Mouse (Mus musculus) fat pad, adult 2 months (tissue): Measurements from ENCODE around the gene St6galnac1.
"Not testable (repeated sequence)": the region's sequence is repeated elsewhere in the genome, so short reads cannot be mapped to it uniquely, and the experiment has no call there.

Source experiments
- DNase-seq: peaks from one replicate; pipeline ENCODE4 v3.0.0-alpha.2; 2011; ENCODE audit warnings: low read depth, low spot score; ENCODE audit errors: extremely low read depth

Gene St6galnac1

DNA sequence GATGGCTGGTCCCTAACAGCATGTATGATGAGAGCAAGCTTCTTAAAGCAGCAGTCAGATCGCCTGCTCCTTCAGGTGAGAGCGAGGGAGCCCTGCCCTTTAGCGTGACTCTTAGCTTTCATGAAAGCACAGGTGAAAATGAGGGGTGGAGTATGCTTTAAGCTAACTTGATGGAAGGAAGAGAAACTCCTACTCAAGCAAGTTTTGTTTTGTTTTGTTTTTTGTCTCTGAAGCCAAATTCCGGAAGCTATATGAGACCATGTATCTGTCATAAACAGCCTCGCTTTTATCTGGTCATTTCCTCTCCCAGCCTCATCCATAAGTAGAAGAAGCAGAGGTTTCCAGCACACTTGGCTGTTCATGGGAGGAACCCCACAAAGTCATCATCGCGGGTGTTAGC is at the start of gene St6galnac1:
TSS of gene St6galnac1 (minus strand) at position 101 of the 400 bp plus-strand sequence.
- no peak for DNase-seq

- not testable (repeated sequence) for DNase-seq
Measured at GRCm38 (mm10) chr11:116823885-116824284, 48.6 kb upstream of the St6galnac1 start.

GRCm38 (mm10) chr11:116823255-116823654 is 47.9 kb upstream of the St6galnac1 start:
- no peak for DNase-seq

- DNase-seq, result no peak
Measured at GRCm38 (mm10) chr11:116822626-116823025, 47.3 kb upstream of the St6galnac1 start.

DNA sequence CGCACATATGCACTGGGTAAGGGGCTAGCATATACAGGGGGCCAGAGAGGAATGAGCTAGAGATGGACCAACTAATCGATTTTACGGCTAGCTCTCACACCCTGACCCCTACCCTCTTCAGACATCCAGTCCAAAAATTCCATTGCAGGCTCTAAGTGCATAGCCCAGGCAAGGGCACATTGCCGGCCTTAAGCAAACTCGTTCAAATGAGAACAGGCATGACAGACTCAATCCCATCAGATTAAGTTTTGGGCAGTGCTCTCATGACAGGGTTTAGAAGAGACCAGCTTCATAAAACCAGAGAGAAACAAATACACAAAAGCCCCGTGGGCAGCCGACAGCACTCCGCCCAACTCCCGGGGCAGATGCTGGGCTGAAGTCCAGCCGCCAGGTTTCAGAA is 46.9 kb upstream of the St6galnac1 start:
- no peak for DNase-seq

DNA sequence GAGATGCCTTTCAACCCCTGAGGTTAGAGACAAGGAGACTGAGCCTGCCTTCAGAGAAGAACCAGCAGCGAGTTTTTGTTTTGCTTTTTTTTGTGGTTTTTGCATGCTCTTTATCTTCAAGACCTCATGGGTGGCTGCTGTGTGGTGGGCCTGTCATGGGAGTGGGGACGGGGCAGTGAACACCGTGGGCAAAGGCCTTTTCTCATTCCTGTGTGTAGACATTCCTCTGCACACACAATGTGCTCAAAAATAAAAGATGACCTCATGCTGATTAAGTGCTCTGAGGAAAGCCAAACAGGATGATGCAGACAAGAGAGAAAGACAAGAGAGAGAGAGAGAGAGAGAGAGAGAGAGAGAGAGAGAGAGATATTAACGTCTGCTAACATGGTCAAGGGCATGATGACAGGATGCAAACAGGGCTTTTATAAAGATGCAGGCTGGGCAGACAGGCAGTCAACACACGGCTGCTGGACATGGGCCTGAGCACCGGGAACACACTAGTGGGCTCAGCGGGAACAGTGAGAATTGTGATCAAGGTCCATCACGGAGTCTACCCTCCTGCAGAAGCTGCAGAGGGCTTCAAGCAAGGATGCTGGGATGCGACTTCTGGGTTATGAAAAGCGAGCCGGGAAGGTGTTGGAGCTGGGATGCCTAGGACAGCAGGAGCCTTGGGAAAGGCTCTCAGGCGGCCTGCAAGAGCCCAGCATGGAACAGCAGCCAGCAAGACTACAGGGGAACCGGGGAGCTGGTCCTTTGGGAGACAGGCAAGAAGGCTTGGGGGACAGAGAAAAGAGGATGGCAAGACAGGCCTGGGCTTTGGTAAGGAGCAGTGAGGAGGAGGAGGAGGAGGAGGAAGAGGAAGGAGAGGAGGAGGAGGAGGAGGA is 46.0 kb upstream of the St6galnac1 start:
- no peak for DNase-seq

GRCm38 (mm10) chr11:116819932-116820593 is 44.8 kb upstream of the St6galnac1 start:
- no peak for DNase-seq

DNA sequence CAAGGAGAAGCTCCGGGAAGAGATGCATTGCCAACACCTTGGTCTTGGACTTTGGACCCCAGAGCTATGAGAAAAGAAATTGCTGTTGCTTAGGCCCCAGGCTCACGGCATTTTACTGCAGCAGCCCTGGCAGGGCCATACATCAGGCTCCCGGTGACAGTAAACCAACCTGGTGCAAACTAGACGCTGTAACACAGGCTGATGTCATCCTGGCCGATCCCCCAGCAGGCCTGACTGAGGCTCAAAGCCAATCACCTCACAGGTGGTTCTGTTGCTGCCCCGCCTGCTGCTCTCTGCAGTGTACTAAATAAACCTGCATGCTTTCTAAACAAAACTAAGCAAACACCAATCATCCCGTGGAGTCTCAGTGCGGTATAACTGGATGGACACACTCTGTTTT is 43.4 kb upstream of the St6galnac1 start:
- DNase-seq, result no peak

DNA sequence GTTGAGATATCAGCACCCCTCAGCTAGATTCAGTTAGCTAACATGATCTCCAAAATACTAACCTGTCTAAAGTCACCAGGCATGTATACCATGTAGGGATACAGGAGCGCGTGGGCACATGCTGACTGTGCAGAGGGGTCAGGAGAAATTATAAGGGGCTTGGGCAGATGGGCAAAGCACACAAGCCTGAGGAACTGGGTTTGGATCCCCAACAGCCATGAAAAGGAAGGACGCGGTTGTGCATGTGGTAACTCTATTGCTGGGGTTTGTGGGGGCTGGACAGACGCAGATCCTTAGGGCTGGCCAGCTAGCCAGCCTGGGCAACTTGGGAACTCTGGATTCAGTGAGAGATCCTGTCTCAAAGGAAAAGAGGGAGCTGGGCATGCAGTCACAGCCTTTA is 42.3 kb upstream of the St6galnac1 start:
- DNase-seq, result no peak

GRCm38 (mm10) chr11:116816769-116817168 is 41.5 kb upstream of the St6galnac1 start:
- DNase-seq, result no peak

GRCm38 (mm10) chr11:116814884-116815415 is 39.6 kb upstream of the St6galnac1 start:
- no peak for DNase-seq

DNA sequence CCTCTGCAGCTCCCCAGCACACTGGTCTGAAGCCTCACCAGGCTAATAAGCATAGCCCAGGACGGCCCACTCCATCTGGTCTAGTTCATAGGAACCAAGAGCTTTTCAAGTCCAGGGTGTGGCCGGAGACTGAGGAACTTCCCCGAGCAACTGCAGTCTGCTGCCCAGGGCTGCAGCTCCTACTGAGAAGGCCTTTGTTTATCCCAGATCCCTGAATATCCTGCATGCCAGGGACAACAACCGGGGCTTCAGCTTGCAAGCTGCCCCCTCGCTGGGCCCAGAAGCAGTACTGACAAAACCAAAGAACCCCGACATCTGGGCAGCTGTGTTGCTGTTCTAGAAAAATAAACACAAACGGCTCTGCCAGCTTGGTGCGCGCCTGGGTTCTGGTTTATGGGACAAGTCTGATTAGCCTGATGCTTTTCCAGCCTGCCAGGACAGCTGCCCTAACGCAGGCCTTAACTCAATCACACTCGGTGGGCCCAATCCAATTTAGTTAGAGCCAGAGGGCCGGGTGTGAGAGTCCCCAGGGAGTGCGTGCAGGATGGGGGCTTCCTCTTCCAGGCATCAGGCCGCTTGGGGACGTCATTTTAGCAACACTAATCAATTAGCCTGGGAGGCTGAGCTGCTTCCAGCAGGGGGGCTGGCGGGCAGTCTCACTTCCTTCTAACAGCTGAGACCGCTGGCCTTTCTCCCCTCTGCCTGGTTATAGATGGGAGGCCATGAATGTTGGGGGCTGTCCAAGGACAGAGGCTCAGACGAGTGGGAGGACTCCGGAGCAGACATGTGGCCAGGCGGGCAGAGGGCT is 39.0 kb upstream of the St6galnac1 start:
- DNase-seq, result no peak

DNA sequence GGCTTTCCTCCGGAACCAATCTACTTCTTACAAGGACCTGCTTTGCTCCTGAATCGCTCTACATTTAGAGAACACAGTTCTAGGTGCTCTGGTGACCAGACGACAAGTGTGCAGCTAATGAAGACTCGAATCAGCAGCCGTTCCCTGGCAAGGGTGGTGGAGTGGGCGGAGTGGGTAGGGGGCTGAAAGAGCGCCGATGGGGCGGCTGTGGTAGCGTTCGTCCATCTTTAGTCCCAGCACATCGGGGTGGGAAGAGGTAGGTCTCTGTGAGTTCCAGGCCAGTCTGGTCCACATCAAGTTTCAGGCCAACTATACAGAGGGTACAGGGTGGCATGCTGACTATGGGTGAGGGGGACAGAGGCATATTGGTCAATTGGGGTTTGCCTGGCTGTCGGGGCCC is 38.3 kb upstream of the St6galnac1 start:
- DNase-seq, result no peak

- no peak for DNase-seq
Measured at GRCm38 (mm10) chr11:116812793-116813529, 37.7 kb upstream of the St6galnac1 start.

- DNase-seq, result no peak
Measured at GRCm38 (mm10) chr11:116810983-116811901, 35.9 kb upstream of the St6galnac1 start.

GRCm38 (mm10) chr11:116810528-116810927 is 35.2 kb upstream of the St6galnac1 start:
- DNase-seq, result no peak

- DNase-seq, result no peak
Measured at GRCm38 (mm10) chr11:116809520-116809919, 34.2 kb upstream of the St6galnac1 start.

DNA sequence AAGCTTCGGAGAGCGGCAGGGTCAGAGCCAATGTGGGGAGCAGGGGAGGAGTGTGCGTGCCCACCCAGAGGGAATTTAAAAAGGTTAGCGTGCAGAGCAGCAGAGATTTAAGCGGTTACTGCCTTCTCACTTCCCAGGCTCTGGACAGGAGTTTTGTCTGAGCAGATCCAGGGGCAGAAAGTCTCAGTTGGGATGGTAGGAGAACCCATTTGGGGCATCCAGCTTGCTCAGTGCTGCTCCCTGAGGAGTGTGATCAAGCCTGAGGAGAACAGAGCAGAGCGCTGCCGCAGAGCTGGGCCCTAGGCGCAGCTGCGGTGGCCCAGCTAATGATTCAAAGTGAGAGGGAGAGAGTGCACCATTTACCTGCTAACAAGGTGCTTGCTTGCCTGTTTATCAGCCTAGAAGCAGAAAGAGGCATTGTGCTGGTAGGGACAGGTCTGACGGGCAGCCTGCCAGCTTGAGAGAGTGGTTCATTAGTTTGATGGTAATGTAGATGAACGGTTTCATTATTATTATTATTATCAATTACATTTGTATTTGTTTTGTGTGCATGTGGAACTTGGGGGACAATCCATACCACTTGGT is 33.6 kb upstream of the St6galnac1 start:
- no peak for DNase-seq
